ENCODE assay signal across 23 mouse cellular contexts in the genomic region with DNA sequence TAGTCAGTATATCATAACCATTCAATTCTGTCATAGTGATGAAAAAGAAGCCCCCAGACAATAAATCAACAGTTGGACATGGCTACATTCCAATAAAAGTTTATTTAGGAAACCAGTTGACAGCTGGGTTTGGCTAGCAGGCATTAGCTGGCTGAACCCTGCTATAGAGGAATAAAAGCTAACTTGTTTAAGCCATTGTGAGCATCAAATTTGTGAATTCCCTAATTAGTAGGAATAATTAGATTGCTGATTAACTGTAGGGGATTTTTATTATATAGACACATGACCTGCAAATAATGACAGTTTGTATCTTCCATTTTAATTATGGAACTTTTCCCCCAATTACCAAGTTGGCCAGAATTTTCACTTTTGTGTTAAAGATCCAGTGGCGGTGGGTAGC.
"Had no signal": no experiment of that assay in that cellular context is flagged by ENCODE, and none has a peak within 500 bp of the region (broad histone marks: within the 10 kb centered on the region; RNA-seq: fewer than 3 reads in every experiment).

No protein-coding gene starts in this region.

- H3K36me3 ChIP-seq: liver, embryonic 15.5 days; lung, embryonic 15.5 days; midbrain, embryonic 10.5 days; midbrain, embryonic 12.5 days; neural tube, embryonic 13.5 days; neural tube, embryonic 15.5 days had no signal

- H3K27me3 ChIP-seq: liver, embryonic 15.5 days; lung, embryonic 15.5 days; megakaryocyte, embryonic 14.5 days; midbrain, embryonic 12.5 days; neural tube, embryonic 13.5 days; neural tube, embryonic 15.5 days had no signal

- DNase-seq: liver, postnatal 0 days; lung, adult 2 months; lung, postnatal 14 days; lung, postnatal 36 days; midbrain, embryonic 14.5 days; right cerebral cortex, adult 18-20 months; right cerebral cortex, postnatal 25 days; right cerebral cortex, postnatal 4 days; spleen, adult 18-20 months; thymus, adult 18-20 months; thymus, postnatal 14 days; thymus, postnatal 36 days had no signal

- H3K4me3 ChIP-seq: liver, embryonic 15.5 days; lung, embryonic 15.5 days; megakaryocyte, embryonic 14.5 days; midbrain, embryonic 10.5 days; midbrain, embryonic 12.5 days; myocyte; neural tube, embryonic 13.5 days; neural tube, embryonic 15.5 days had no signal

- ATAC-seq: liver, postnatal 0 days; lung, postnatal 0 days; midbrain, embryonic 16.5 days had no signal

- H3K4me2 ChIP-seq: liver, embryonic 15.5 days; lung, embryonic 15.5 days; midbrain, embryonic 12.5 days; neural tube, embryonic 13.5 days; neural tube, embryonic 15.5 days had no signal

- H3K4me1 ChIP-seq: liver, embryonic 15.5 days; lung, embryonic 15.5 days; megakaryocyte, embryonic 14.5 days; midbrain, embryonic 10.5 days; midbrain, embryonic 12.5 days; neural tube, embryonic 13.5 days; neural tube, embryonic 15.5 days had no signal

- H3K9me3 ChIP-seq: liver, embryonic 15.5 days; lung, embryonic 15.5 days; megakaryocyte, embryonic 14.5 days; midbrain, embryonic 10.5 days; midbrain, embryonic 12.5 days; neural tube, embryonic 13.5 days; neural tube, embryonic 15.5 days had no signal

- H3K27ac ChIP-seq: liver, embryonic 15.5 days; lung, embryonic 15.5 days; macrophage; midbrain, embryonic 10.5 days; midbrain, embryonic 12.5 days; neural tube, embryonic 13.5 days; neural tube, embryonic 15.5 days had no signal

- H3K9ac ChIP-seq: liver, embryonic 15.5 days; liver, postnatal 0 days; lung, embryonic 15.5 days; midbrain, embryonic 12.5 days; neural tube, embryonic 13.5 days; neural tube, embryonic 15.5 days had no signal
